In genomic region chr11:3983863-3984745, GRCm38 (mm10) we compare ENCODE assay signal across 9 mouse cellular contexts. TPM values are rescaled to one million over a fixed set of nuclear protein-coding genes. Genes with fewer than 3 reads are reported as not detected.
DNase-seq lines count a peak whose midpoint lies in the region; ATAC-seq and TF ChIP-seq lines count a peak whose summit lies in the region.
"Had no signal": no experiment of that assay in that cellular context is flagged by ENCODE, and none has a peak within 500 bp of the region (broad histone marks: within the 10 kb centered on the region; RNA-seq: fewer than 3 reads in every experiment).

No protein-coding gene starts in this region.

- H3K4me1 ChIP-seq in heart, embryonic 13.5 days: peaks cover 27% of the 10 kb centered on the region
- 0 out of 2 replicates have a peak, but pooled peaks cover 2% of the 10 kb centered on the region for H3K4me1 ChIP-seq in hindbrain, embryonic 11.5 days (replicated peaks; ENCODE audit: control insufficient read depth, insufficient read depth, low read length)
- H3K4me1 ChIP-seq in limb, embryonic 14.5 days (ENCODE audit: control insufficient read depth, insufficient read depth, low read length): 0 out of 2 replicates have a peak, but pooled peaks cover 8% of the 10 kb centered on the region
- H3K4me1 ChIP-seq in midbrain, embryonic 16.5 days (ENCODE audit: control insufficient read depth, insufficient read depth, low read length): peaks cover 5% of the 10 kb centered on the region

- no peaks in the 10 kb centered on the region for H3K9me3 ChIP-seq in heart, embryonic 13.5 days
- H3K9me3 ChIP-seq in hindbrain, embryonic 11.5 days (ENCODE audit: control insufficient read depth, low read length): no peaks in the 10 kb centered on the region
- H3K9me3 ChIP-seq in limb, embryonic 14.5 days (ENCODE audit: control insufficient read depth, low read length): no peaks in the 10 kb centered on the region
- H3K9me3 ChIP-seq in midbrain, embryonic 16.5 days (replicated peaks; ENCODE audit: control insufficient read depth, low read length, poor library complexity, severe bottlenecking): no peaks in the 10 kb centered on the region

- DNase-seq in heart, postnatal 25 days (ENCODE audit: low spot score): no peak
- DNase-seq in hindbrain, embryonic 11.5 days (ENCODE audit: low spot score): peak; percentile 35
- DNase-seq in limb, embryonic 14.5 days (ENCODE audit: low spot score): no peak
- no peak for DNase-seq in thymus, postnatal 10 days (ENCODE audit: low spot score in 2 of 2)
- no peak for DNase-seq in frontal cortex, adult 2 months (ENCODE audit: extremely low spot score in 1 of 2, low spot score in 1 of 2)
- no peak for DNase-seq in layer of hippocampus, postnatal 14 days (ENCODE audit: low spot score in 2 of 2)

- H3K4me3 ChIP-seq in heart, embryonic 13.5 days: peak overlapping the region; percentile 54
- peak overlapping the region; percentile 32 for H3K4me3 ChIP-seq in hindbrain, embryonic 11.5 days (ENCODE audit: low read depth, low read length)
- H3K4me3 ChIP-seq in limb, embryonic 14.5 days (replicated peaks; ENCODE audit: low read length): peak overlapping the region; percentile 42
- peak overlapping the region; percentile 45 for H3K4me3 ChIP-seq in midbrain, embryonic 16.5 days (ENCODE audit: low read depth, low read length)

- WGBS in heart, embryonic 13.5 days: 7% methylated on average over 15 of the region's 15 CpGs
- WGBS in hindbrain, embryonic 11.5 days: 14% methylated on average over 15 of the region's 15 CpGs
- 11% methylated on average over 15 of the region's 15 CpGs for WGBS in limb, embryonic 14.5 days
- 11% methylated on average over 15 of the region's 15 CpGs for WGBS in midbrain, embryonic 16.5 days

- peak overlapping the region; percentile 81 for H3K4me2 ChIP-seq in heart, embryonic 13.5 days
- H3K4me2 ChIP-seq in hindbrain, embryonic 11.5 days (replicated peaks; ENCODE audit: low read depth, low read length): peak overlapping the region; percentile 67
- H3K4me2 ChIP-seq in limb, embryonic 14.5 days (replicated peaks; ENCODE audit: low read depth, low read length, severe bottlenecking): peak overlapping the region; percentile 75
- H3K4me2 ChIP-seq in midbrain, embryonic 16.5 days (ENCODE audit: low read length): peak overlapping the region; percentile 74

- peak overlapping the region; percentile 75 for H3K9ac ChIP-seq in heart, embryonic 13.5 days
- H3K9ac ChIP-seq in hindbrain, embryonic 11.5 days (ENCODE audit: low read depth, low read length): peak overlapping the region; percentile 59
- peak overlapping the region; percentile 55 for H3K9ac ChIP-seq in limb, embryonic 14.5 days (ENCODE audit: low read depth, low read length, severe bottlenecking)
- peak overlapping the region; percentile 70 for H3K9ac ChIP-seq in midbrain, embryonic 16.5 days (ENCODE audit: low read depth, low read length)

- no peak; the same call in 1 of the 2 replicates for ATAC-seq in heart, embryonic 13.5 days (ENCODE audit: extremely low read depth, insufficient number of reproducible peaks, low FRiP score, low TSS enrichment)
- peak; percentile 43; the same call in 1 of the 2 replicates for ATAC-seq in hindbrain, embryonic 11.5 days (ENCODE audit: low FRiP score)
- ATAC-seq in limb, embryonic 14.5 days (ENCODE audit: low FRiP score, low read depth): 0 out of 2 replicates have a peak, but pooled peaks have one; percentile 19
- ATAC-seq in midbrain, embryonic 16.5 days: peak; percentile 57

- H3K36me3 ChIP-seq in heart, embryonic 13.5 days: peaks cover 23% of the 10 kb centered on the region
- H3K36me3 ChIP-seq in hindbrain, embryonic 11.5 days (ENCODE audit: control insufficient read depth, insufficient read depth, low read length): no peaks in the 10 kb centered on the region
- H3K36me3 ChIP-seq in limb, embryonic 14.5 days (ENCODE audit: control insufficient read depth, insufficient read depth, low read length): peaks cover 15% of the 10 kb centered on the region
- peaks cover 2% of the 10 kb centered on the region; the same call in 1 of the 2 replicates for H3K36me3 ChIP-seq in midbrain, embryonic 16.5 days (ENCODE audit: control insufficient read depth, insufficient read depth, low read length)

- H3K27ac ChIP-seq in heart, embryonic 13.5 days (replicated peaks): no peak overlapping the region
- no peak overlapping the region for H3K27ac ChIP-seq in hindbrain, embryonic 11.5 days (ENCODE audit: low read depth, low read length)
- no peak overlapping the region for H3K27ac ChIP-seq in limb, embryonic 14.5 days (replicated peaks; ENCODE audit: low read depth, low read length)
- H3K27ac ChIP-seq in midbrain, embryonic 16.5 days (ENCODE audit: low read length): no peak overlapping the region

- no peak for TF ChIP-seq POLR2A in limb, embryonic 14.5 days (IDR thresholded peaks at IDR 0.05; ENCODE audit: borderline replicate concordance, extremely low read depth, insufficient read depth, insufficient read length)

- intact Hi-C loops in heart, postnatal 25 days (cut with DNase I): no loop called here

- peaks cover 25% of the 10 kb centered on the region for H3K27me3 ChIP-seq in heart, embryonic 13.5 days (replicated peaks)
- 0 out of 2 replicates have a peak, but pooled peaks cover 2% of the 10 kb centered on the region for H3K27me3 ChIP-seq in hindbrain, embryonic 11.5 days (ENCODE audit: control insufficient read depth, insufficient read depth, low read length)
- H3K27me3 ChIP-seq in limb, embryonic 14.5 days (ENCODE audit: control insufficient read depth, insufficient read depth, low read length): no peaks in the 10 kb centered on the region
- H3K27me3 ChIP-seq in midbrain, embryonic 16.5 days (ENCODE audit: control insufficient read depth, insufficient read depth, low read depth, low read length): peaks cover 3% of the 10 kb centered on the region; the same call in 1 of the 2 replicates

RNA-seq across cellular contexts. Expression of gene Gal3st1, which starts 0.7 kb away (rescaled TPM):
- polyA plus RNA-seq in heart, embryonic 13.5 days (2015; fragmentation: Nextera tagmentation; extraction: Ambion mirVana): 0.17 and 0.52 TPM in 2 replicates
- under 1 TPM; 0.17 to 0.31 TPM for total RNA-seq in heart, postnatal 25 days (2021)
- 1.4 and 1.5 TPM in 2 replicates for polyA plus RNA-seq in hindbrain, embryonic 11.5 days (2014; fragmentation: Nextera tagmentation; extraction: Ambion mirVana)
- 5.9 and 8.3 TPM in 2 replicates for polyA plus RNA-seq in limb, embryonic 14.5 days (2012; rRNA removed)
- polyA plus RNA-seq in limb, embryonic 14.5 days (2014; fragmentation: Nextera tagmentation; extraction: Ambion mirVana): 3.1 TPM in 2 replicates
- 7.3 and 8.2 TPM in 2 replicates for polyA plus RNA-seq in midbrain, embryonic 16.5 days (2015; fragmentation: Nextera tagmentation; extraction: Ambion mirVana)
- polyA plus RNA-seq in frontal cortex, adult 2 months (2012; rRNA removed): 25.5 and 26.8 TPM in 2 replicates
- total RNA-seq in layer of hippocampus, postnatal 14 days (2021): 10 to 100 TPM; 20.4 to 23.0 TPM

RNA-seq across cellular contexts. Expression of gene 4930556J24Rik, which starts 7.5 kb away (rescaled TPM):
- 0.20 TPM in 1 of 2 replicates, not detected in the other for polyA plus RNA-seq in heart, embryonic 13.5 days (2015; fragmentation: Nextera tagmentation; extraction: Ambion mirVana)
- not detected for total RNA-seq in heart, postnatal 25 days (2021)
- polyA plus RNA-seq in hindbrain, embryonic 11.5 days (2014; fragmentation: Nextera tagmentation; extraction: Ambion mirVana): 0.17 and 0.19 TPM in 2 replicates
- polyA plus RNA-seq in limb, embryonic 14.5 days (2012; rRNA removed): not detected in 2 replicates
- polyA plus RNA-seq in limb, embryonic 14.5 days (2014; fragmentation: Nextera tagmentation; extraction: Ambion mirVana): 0.17 TPM in 1 of 2 replicates, not detected in the other
- 0.25 TPM in 1 of 2 replicates, not detected in the other for polyA plus RNA-seq in midbrain, embryonic 16.5 days (2015; fragmentation: Nextera tagmentation; extraction: Ambion mirVana)
- 0.06 TPM in 1 of 2 replicates, not detected in the other for polyA plus RNA-seq in frontal cortex, adult 2 months (2012; rRNA removed)
- not detected for total RNA-seq in layer of hippocampus, postnatal 14 days (2021)
- polyA plus RNA-seq: large intestine, adult 2 months had no signal

RNA-seq across cellular contexts. Expression of gene Pes1, which starts 20.3 kb away (rescaled TPM):
- polyA plus RNA-seq in heart, embryonic 13.5 days (2015; fragmentation: Nextera tagmentation; extraction: Ambion mirVana): 46.6 and 52.2 TPM in 2 replicates
- total RNA-seq in heart, postnatal 25 days (2021): 10 to 100 TPM; 28.1 to 29.8 TPM
- 65.7 and 71.9 TPM in 2 replicates for polyA plus RNA-seq in hindbrain, embryonic 11.5 days (2014; fragmentation: Nextera tagmentation; extraction: Ambion mirVana)
- 62.5 and 68.4 TPM in 2 replicates for polyA plus RNA-seq in limb, embryonic 14.5 days (2012; rRNA removed)
- 58.0 and 60.6 TPM in 2 replicates for polyA plus RNA-seq in limb, embryonic 14.5 days (2014; fragmentation: Nextera tagmentation; extraction: Ambion mirVana)
- 59.1 and 61.5 TPM in 2 replicates for polyA plus RNA-seq in midbrain, embryonic 16.5 days (2015; fragmentation: Nextera tagmentation; extraction: Ambion mirVana)
- 34.4 and 36.9 TPM in 2 replicates for polyA plus RNA-seq in frontal cortex, adult 2 months (2012; rRNA removed)
- 10 to 100 TPM; 39.6 to 40.9 TPM for total RNA-seq in layer of hippocampus, postnatal 14 days (2021)

RNA-seq across cellular contexts. Expression of gene Sec14l4, which starts 47.2 kb away (rescaled TPM):
- 0.05 TPM in 1 of 2 replicates, not detected in the other for polyA plus RNA-seq in heart, embryonic 13.5 days (2015; fragmentation: Nextera tagmentation; extraction: Ambion mirVana)
- total RNA-seq in heart, postnatal 25 days (2021): under 1 TPM; 0.17 to 0.34 TPM
- not detected in 2 replicates for polyA plus RNA-seq in hindbrain, embryonic 11.5 days (2014; fragmentation: Nextera tagmentation; extraction: Ambion mirVana)
- polyA plus RNA-seq in limb, embryonic 14.5 days (2012; rRNA removed): 0.11 and 0.13 TPM in 2 replicates
- polyA plus RNA-seq in limb, embryonic 14.5 days (2014; fragmentation: Nextera tagmentation; extraction: Ambion mirVana): 0.14 and 0.32 TPM in 2 replicates
- not detected in 2 replicates for polyA plus RNA-seq in midbrain, embryonic 16.5 days (2015; fragmentation: Nextera tagmentation; extraction: Ambion mirVana)
- polyA plus RNA-seq in frontal cortex, adult 2 months (2012; rRNA removed): 0.08 and 0.30 TPM in 2 replicates
- total RNA-seq in layer of hippocampus, postnatal 14 days (2021): under 1 TPM in 1 of 2 experiments, not detected in 1; 0.55 TPM

RNA-seq across cellular contexts. Expression of gene Tcn2, which starts 52.1 kb away (rescaled TPM):
- 67.8 and 69.2 TPM in 2 replicates for polyA plus RNA-seq in heart, embryonic 13.5 days (2015; fragmentation: Nextera tagmentation; extraction: Ambion mirVana)
- 10 to 100 TPM; 41.3 to 41.7 TPM for total RNA-seq in heart, postnatal 25 days (2021)
- 32.8 and 38.8 TPM in 2 replicates for polyA plus RNA-seq in hindbrain, embryonic 11.5 days (2014; fragmentation: Nextera tagmentation; extraction: Ambion mirVana)
- 51.5 and 59.9 TPM in 2 replicates for polyA plus RNA-seq in limb, embryonic 14.5 days (2012; rRNA removed)
- polyA plus RNA-seq in limb, embryonic 14.5 days (2014; fragmentation: Nextera tagmentation; extraction: Ambion mirVana): 51.7 and 54.3 TPM in 2 replicates
- 19.5 and 20.8 TPM in 2 replicates for polyA plus RNA-seq in midbrain, embryonic 16.5 days (2015; fragmentation: Nextera tagmentation; extraction: Ambion mirVana)
- polyA plus RNA-seq in frontal cortex, adult 2 months (2012; rRNA removed): 33.2 and 39.2 TPM in 2 replicates
- total RNA-seq in layer of hippocampus, postnatal 14 days (2021): 10 to 100 TPM; 17.6 to 20.3 TPM
